Mouse (Mus musculus): ENCODE data around the gene Pemt. TPM values are rescaled to one million over a fixed set of nuclear protein-coding genes. Genes with fewer than 3 reads are reported as not detected.

The Pemt gene
- total RNA-seq, 2 experiments from 2014 or later: 1.6 to 3.3 TPM

- no peak for DNase-seq
Observed at GRCm38 (mm10) chr11:60001231-60001980, 44.9 kb downstream of the Pemt start.

GRCm38 (mm10) chr11:59994318-59994717 lies 52.0 kb downstream of the Pemt start:
- no peak for DNase-seq

GRCm38 (mm10) chr11:59991365-59991764 lies 54.9 kb downstream of the Pemt start:
- DNase-seq: peak in 1 of 2 experiments; percentile 14

- no peak for DNase-seq
Observed at GRCm38 (mm10) chr11:59989406-59989805, 56.9 kb downstream of the Pemt start.

- DNase-seq: no peak
Observed at GRCm38 (mm10) chr11:59977831-59978230, 68.5 kb downstream of the Pemt start.

GRCm38 (mm10) chr11:59975241-59975640 lies 71.0 kb downstream of the Pemt start:
- DNase-seq: no peak

- no peak for DNase-seq
Observed at GRCm38 (mm10) chr11:59973389-59973788, 72.9 kb downstream of the Pemt start.

- no peak for DNase-seq
Observed at GRCm38 (mm10) chr11:59971691-59972090, 74.6 kb downstream of the Pemt start.

- no peak for DNase-seq
Observed at GRCm38 (mm10) chr11:59970780-59971179, 75.5 kb downstream of the Pemt start.

- DNase-seq: no peak
Observed at GRCm38 (mm10) chr11:59967765-59968164, 78.5 kb downstream of the Pemt start.

GRCm38 (mm10) chr11:59966102-59966483 lies 80.2 kb downstream of the Pemt start:
- DNase-seq: no peak

GRCm38 (mm10) chr11:59965227-59966101 lies 80.8 kb downstream of the Pemt start:
- peak; percentile 80 to 94 for DNase-seq

- peak; percentile 86 to 92 for DNase-seq
Observed at GRCm38 (mm10) chr11:59964818-59965217, 81.5 kb downstream of the Pemt start, which contains the start of gene Rasd1. TSS of gene Rasd1 (minus strand) at chr11:59964944.

- DNase-seq: no peak
Observed at GRCm38 (mm10) chr11:59964163-59964758, 82.0 kb downstream of the Pemt start.

- peak in 1 of 2 experiments; percentile 53 for DNase-seq
Observed at GRCm38 (mm10) chr11:59963364-59964162, 82.7 kb downstream of the Pemt start.

GRCm38 (mm10) chr11:59962590-59962989 lies 83.7 kb downstream of the Pemt start:
- DNase-seq: peak in 1 of 2 experiments; percentile 26

- peak; percentile 37 to 48 for DNase-seq
Observed at GRCm38 (mm10) chr11:59961338-59961875, 84.9 kb downstream of the Pemt start.

GRCm38 (mm10) chr11:59960476-59961337 lies 85.6 kb downstream of the Pemt start:
- peak; percentile 36 to 37 for DNase-seq

- DNase-seq: no peak
Observed at GRCm38 (mm10) chr11:59959453-59959852, 86.8 kb downstream of the Pemt start.

GRCm38 (mm10) chr11:59956749-59957148 lies 89.5 kb downstream of the Pemt start:
- DNase-seq: no peak

- no peak for DNase-seq
Observed at GRCm38 (mm10) chr11:59952892-59953291, 93.4 kb downstream of the Pemt start.

Data from heart, adult 18-20 months (tissue).